Mouse (Mus musculus) G1E (cell line): ENCODE measurements around the gene Tmem214. TPM values are rescaled to one million over a fixed set of nuclear protein-coding genes. Genes with fewer than 3 reads are reported as not detected.

Experiments used
- ATAC-seq: 2 replicates; pipeline ENCODE4 v1.8.0; 2016; ENCODE audit warnings: mild to moderate bottlenecking; ENCODE audit not compliant: insufficient number of reproducible peaks, poor library complexity, low FRiP score, severe bottlenecking; ENCODE audit errors: extremely low read depth
- DNase-seq: peaks from one replicate; pipeline ENCODE4 v3.0.0; 2012; ENCODE audit warnings: low spot score
- H3K27me3 ChIP-seq: 2 replicates; pipeline ENCODE4 v1.6.1; 2012; ENCODE audit warnings: mild to moderate bottlenecking, low read length, inconsistent platforms; ENCODE audit not compliant: insufficient read depth
- H3K36me3 ChIP-seq: replicated peaks from 2 replicates; pipeline ENCODE3; 2012; ENCODE audit warnings: mild to moderate bottlenecking, inconsistent platforms
- H3K4me1 ChIP-seq: 2 replicates; pipeline ENCODE4 v1.6.1; 2012; ENCODE audit warnings: low read depth, low read length, inconsistent platforms, mixed read lengths; ENCODE audit not compliant: insufficient read depth
- H3K4me3 ChIP-seq: 2 replicates; pipeline ENCODE4 v1.5.1; 2012; ENCODE audit warnings: low read depth, mild to moderate bottlenecking, inconsistent platforms, low read length, moderate library complexity, mixed read lengths
- H3K9me3 ChIP-seq: replicated peaks from 2 replicates; pipeline ENCODE4 v1.6.1; 2012; ENCODE audit warnings: inconsistent platforms
- CTCF ChIP-seq: IDR thresholded peaks from 2 replicates; pipeline ENCODE4 v1.5.1; 2012; ENCODE audit warnings: low read depth, low read length, inconsistent platforms, mixed read lengths
- GATA1 ChIP-seq: IDR thresholded peaks from 2 replicates; pipeline ENCODE4 v1.6.1; 2012; ENCODE audit warnings: borderline replicate concordance, low read length, inconsistent platforms, mixed read lengths
- GATA2 ChIP-seq: IDR thresholded peaks from 2 replicates; pipeline ENCODE4 v1.6.1; 2012; ENCODE audit warnings: low read depth, low read length, inconsistent platforms, borderline replicate concordance
- POLR2AphosphoS5 ChIP-seq: IDR thresholded peaks from 2 replicates; pipeline ENCODE4 v1.6.1; 2012; ENCODE audit warnings: low read depth, low read length, inconsistent platforms; ENCODE audit not compliant: insufficient replicate concordance
- TAL1 ChIP-seq: conservative IDR thresholded peaks from 2 replicates; pipeline ENCODE4 v1.6.1; 2012; ENCODE audit warnings: low read depth, low read length, inconsistent platforms, mixed read lengths
- polyA plus RNA-seq: library from polyadenylated mRNA; stranded (reverse); fragments of >175 nt; gene quantifications from 2 replicates; pipeline ENCODE4 v1.2.3, GENCODE M21; 2012
- total RNA-seq, 2 experiments: library from RNA; stranded (forward) in 1 of 2; stranded (reverse) in 1 of 2; fragments of 200-1000 nt in 1 of 2; fragments of >200 nt in 1 of 2; fragmentation: Nextera tagmentation in 1 of 2; gene quantifications; 2 replicates each; pipeline ENCODE4 v1.2.3; 2014 to 2017

Tmem214 gene
- total and polyA plus RNA-seq, 3 experiments: 19.6 to 36.0 (median 26.7) TPM

- no peak for ATAC-seq
- Histone ChIP-seq H3K27me3 (peaks cover 76% of the 10 kb centered on the region), H3K36me3 (no peaks in the 10 kb centered on the region), H3K4me1 (peaks cover 68% of the 10 kb centered on the region), H3K9me3 (no peaks in the 10 kb centered on the region), H3K4me3 (no peak overlapping the region)
- TF ChIP-seq CTCF (no peak), GATA2 (no peak), POLR2AphosphoS5 (no peak), GATA1 (no peak), TAL1 (no peak)
- no peak for DNase-seq
Observed at GRCm38 (mm10) chr5:30916841-30917240, 49.0 kb downstream of the Tmem214 start.

- no peaks in the 10 kb centered on the region for H3K9me3 ChIP-seq
- H3K4me3 ChIP-seq: no peak overlapping the region
- H3K4me1 ChIP-seq: peaks cover 69% of the 10 kb centered on the region
Observed at GRCm38 (mm10) chr5:30917348-30917747, 49.5 kb downstream of the Tmem214 start.

GRCm38 (mm10) chr5:30917891-30918670 is 50.3 kb downstream of the Tmem214 start:
- Histone ChIP-seq H3K27me3 (peaks cover 64% of the 10 kb centered on the region), H3K4me1 (peaks cover 69% of the 10 kb centered on the region)
- ATAC-seq: no peak

More at GRCm38 (mm10) chr5:30917348-30917747, 49.5 kb downstream of the Tmem214 start:
- DNase-seq (no peak), ATAC-seq (no peak)
- Histone ChIP-seq H3K27me3 (peaks cover 71% of the 10 kb centered on the region), H3K36me3 (no peaks in the 10 kb centered on the region)
- TF ChIP-seq GATA1 (no peak), POLR2AphosphoS5 (no peak), GATA2 (no peak)

GRCm38 (mm10) chr5:30918691-30919090 is 50.9 kb downstream of the Tmem214 start:
- DNase-seq (no peak), ATAC-seq (no peak)
- TF ChIP-seq TAL1 (no peak), CTCF (no peak), GATA2 (no peak), POLR2AphosphoS5 (no peak), GATA1 (no peak)
- no peaks in the 10 kb centered on the region for H3K9me3 ChIP-seq
- no peaks in the 10 kb centered on the region for H3K36me3 ChIP-seq
- H3K4me3 ChIP-seq: no peak overlapping the region
- peaks cover 58% of the 10 kb centered on the region for H3K27me3 ChIP-seq
- peaks cover 65% of the 10 kb centered on the region for H3K4me1 ChIP-seq

More at GRCm38 (mm10) chr5:30917891-30918670, 50.3 kb downstream of the Tmem214 start:
- H3K9me3 ChIP-seq: no peaks in the 10 kb centered on the region
- no peak overlapping the region for H3K4me3 ChIP-seq
- DNase-seq: no peak
- H3K36me3 ChIP-seq: no peaks in the 10 kb centered on the region
- TF ChIP-seq POLR2AphosphoS5: no peak
- no peak for TF ChIP-seq TAL1
- no peak for TF ChIP-seq GATA2
- no peak for TF ChIP-seq GATA1
- TF ChIP-seq CTCF: no peak

- peaks cover 55% of the 10 kb centered on the region for H3K4me1 ChIP-seq
- TF ChIP-seq TAL1 (no peak), POLR2AphosphoS5 (no peak), GATA2 (no peak), CTCF (no peak), GATA1 (no peak)
- peaks cover 12% of the 10 kb centered on the region for H3K36me3 ChIP-seq
- H3K27me3 ChIP-seq: peaks cover 46% of the 10 kb centered on the region
- no peak for ATAC-seq
- no peaks in the 10 kb centered on the region for H3K9me3 ChIP-seq
- DNase-seq: no peak
- peak overlapping the region; percentile 78; the same call in 1 of the 2 replicates for H3K4me3 ChIP-seq
Observed at GRCm38 (mm10) chr5:30919831-30920614, 52.2 kb downstream of the Tmem214 start.

- TF ChIP-seq GATA1: no peak
- TF ChIP-seq CTCF: no peak
- no peak for TF ChIP-seq GATA2
- no peak for TF ChIP-seq TAL1
- no peak for TF ChIP-seq POLR2AphosphoS5
- Histone ChIP-seq H3K9me3 (no peaks in the 10 kb centered on the region), H3K4me3 (peak overlapping the region; percentile 78), H3K27me3 (peaks cover 41% of the 10 kb centered on the region), H3K36me3 (peaks cover 17% of the 10 kb centered on the region), H3K4me1 (peaks cover 50% of the 10 kb centered on the region)
- DNase-seq: no peak
- no peak for ATAC-seq
Observed at GRCm38 (mm10) chr5:30920621-30921020, 52.8 kb downstream of the Tmem214 start.
